Mouse (Mus musculus): ENCODE measurements around the gene Ntn5. TPM values are rescaled to one million over a fixed set of nuclear protein-coding genes. Genes with fewer than 3 reads are reported as not detected.

The Ntn5 gene
- 0.84 and 0.94 TPM in 2 replicates for polyA plus RNA-seq (2015; fragmentation: Nextera tagmentation; extraction: Ambion mirVana)

DNA sequence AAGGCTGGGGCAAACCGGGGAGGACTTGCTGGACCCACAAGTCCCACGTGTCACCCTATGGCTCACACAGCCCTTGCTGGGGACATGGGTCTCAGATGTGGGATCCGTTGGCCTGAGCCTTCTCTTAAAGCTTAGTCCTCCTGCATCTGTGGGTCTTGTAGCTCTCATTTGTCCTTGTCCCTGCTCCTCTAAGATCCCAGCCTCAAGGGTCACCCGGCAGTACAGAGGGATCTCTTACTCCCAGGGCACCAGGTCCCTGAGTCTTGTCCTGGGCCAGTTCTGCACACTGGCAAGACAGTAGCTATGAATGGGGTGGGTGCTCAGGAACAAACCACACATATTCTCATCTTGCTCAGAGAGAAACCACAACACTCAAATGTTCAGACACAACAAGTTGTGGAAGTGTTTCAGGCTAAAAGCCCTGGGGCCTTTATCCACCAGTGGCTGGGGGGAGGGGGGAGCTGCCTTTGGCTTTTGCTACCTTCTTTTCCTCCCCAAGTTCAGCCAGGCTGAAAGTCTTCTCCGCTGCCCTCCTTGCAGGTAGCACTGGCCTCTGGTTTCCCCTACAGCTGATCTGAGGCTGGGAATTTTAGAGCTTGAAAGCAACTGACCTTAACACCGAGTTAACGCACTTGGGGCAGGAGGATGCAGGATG lies at the start of gene Ntn5:
TSS of gene Ntn5 (plus strand) at position 627 of the 655 bp plus-strand sequence.
- Histone ChIP-seq H3K27me3 (replicated peaks; ENCODE audit: control insufficient read depth, insufficient read depth, low read length) (no peaks in the 10 kb centered on the region), H3K4me2 (ENCODE audit: low read length) (no peak within 1 kb of the TSS), H3K9me3 (ENCODE audit: control insufficient read depth, low read length) (no peaks in the 10 kb centered on the region), H3K36me3 (ENCODE audit: control insufficient read depth, insufficient read depth, low read length) (no peaks in the 10 kb centered on the region), H3K9ac (ENCODE audit: low read depth, low read length) (no peak within 1 kb of the TSS; the same call in none of the 2 replicates), H3K4me1 (ENCODE audit: control insufficient read depth, insufficient read depth, low read depth, low read length) (peaks cover 4% of the 10 kb centered on the region; the same call in 1 of the 2 replicates), H3K27ac (ENCODE audit: low read depth, low read length) (no peak within 1 kb of the TSS; the same call in 1 of the 2 replicates), H3K4me3 (ENCODE audit: low read length) (no peak within 1 kb of the TSS)
- no peak for ATAC-seq
- WGBS: 80% methylated on average over 7 of the region's 7 CpGs

GRCm38 (mm10) chr7:45634946-45635681 lies 48.7 kb upstream of the Ntn5 start:
- 88% methylated on average over 11 of the region's 11 CpGs for WGBS
- Histone ChIP-seq H3K4me1 (ENCODE audit: control insufficient read depth, insufficient read depth, low read depth, low read length) (peaks cover 11% of the 10 kb centered on the region), H3K9me3 (ENCODE audit: control insufficient read depth, low read length) (no peaks in the 10 kb centered on the region), H3K36me3 (ENCODE audit: control insufficient read depth, insufficient read depth, low read length) (peaks cover 7% of the 10 kb centered on the region), H3K4me2 (ENCODE audit: low read length) (no peak overlapping the region), H3K27me3 (replicated peaks; ENCODE audit: control insufficient read depth, insufficient read depth, low read length) (0 out of 2 replicates have a peak, but pooled peaks cover 2% of the 10 kb centered on the region), H3K9ac (ENCODE audit: low read depth, low read length) (no peak overlapping the region), H3K27ac (ENCODE audit: low read depth, low read length) (no peak overlapping the region), H3K4me3 (ENCODE audit: low read length) (no peak overlapping the region)
- no peak for ATAC-seq

- Histone ChIP-seq H3K4me2 (ENCODE audit: low read length) (no peak overlapping the region), H3K27me3 (replicated peaks; ENCODE audit: control insufficient read depth, insufficient read depth, low read length) (0 out of 2 replicates have a peak, but pooled peaks cover 2% of the 10 kb centered on the region), H3K27ac (ENCODE audit: low read depth, low read length) (no peak overlapping the region), H3K9me3 (ENCODE audit: control insufficient read depth, low read length) (no peaks in the 10 kb centered on the region), H3K9ac (ENCODE audit: low read depth, low read length) (no peak overlapping the region), H3K36me3 (ENCODE audit: control insufficient read depth, insufficient read depth, low read length) (peaks cover 7% of the 10 kb centered on the region), H3K4me1 (ENCODE audit: control insufficient read depth, insufficient read depth, low read depth, low read length) (peaks cover 14% of the 10 kb centered on the region), H3K4me3 (ENCODE audit: low read length) (no peak overlapping the region)
- WGBS: 83% methylated on average over 15 of the region's 15 CpGs
- no peak for ATAC-seq
These were observed 47.8 kb upstream of the Ntn5 start for GRCm38 (mm10) chr7:45635711-45636688.

DNA sequence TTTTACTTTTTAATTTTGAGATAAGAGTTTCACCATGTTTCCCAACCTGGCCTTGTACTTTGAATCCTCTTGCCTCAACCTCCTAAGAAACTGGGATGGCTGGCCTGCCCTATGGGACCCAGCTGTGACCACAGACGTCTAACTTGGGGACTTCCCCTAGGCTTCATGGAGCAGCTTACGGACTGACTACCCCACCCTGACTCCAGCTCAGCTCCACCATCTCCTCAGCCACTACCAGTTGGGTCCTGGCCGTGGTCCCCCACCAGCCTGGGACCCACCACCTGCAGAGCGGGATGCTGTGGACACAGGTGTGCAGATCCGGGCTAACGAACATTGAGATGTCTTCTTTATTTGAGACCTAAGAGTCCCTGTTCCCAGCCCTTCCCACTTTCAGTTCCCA lies 46.1 kb upstream of the Ntn5 start:
- Histone ChIP-seq H3K4me1 (ENCODE audit: control insufficient read depth, insufficient read depth, low read depth, low read length) (peaks cover 15% of the 10 kb centered on the region), H3K4me3 (ENCODE audit: low read length) (no peak overlapping the region), H3K4me2 (ENCODE audit: low read length) (peak overlapping the region; percentile 68), H3K9ac (ENCODE audit: low read depth, low read length) (no peak overlapping the region), H3K27me3 (replicated peaks; ENCODE audit: control insufficient read depth, insufficient read depth, low read length) (no peaks in the 10 kb centered on the region), H3K9me3 (ENCODE audit: control insufficient read depth, low read length) (no peaks in the 10 kb centered on the region), H3K36me3 (ENCODE audit: control insufficient read depth, insufficient read depth, low read length) (peaks cover 7% of the 10 kb centered on the region), H3K27ac (ENCODE audit: low read depth, low read length) (no peak overlapping the region)
- 98% methylated on average over 6 of the region's 6 CpGs for WGBS
- no peak for ATAC-seq

GRCm38 (mm10) chr7:45638623-45639401 lies 45.0 kb upstream of the Ntn5 start:
- peak; percentile 89 for ATAC-seq
- 18% methylated on average over 29 of the region's 29 CpGs for WGBS
- Histone ChIP-seq H3K9ac (ENCODE audit: low read depth, low read length) (peak overlapping the region; percentile 52; the same call in 1 of the 2 replicates), H3K27ac (ENCODE audit: low read depth, low read length) (no peak overlapping the region), H3K4me2 (ENCODE audit: low read length) (peak overlapping the region; percentile 68), H3K4me1 (ENCODE audit: control insufficient read depth, insufficient read depth, low read depth, low read length) (peaks cover 18% of the 10 kb centered on the region), H3K4me3 (ENCODE audit: low read length) (peak overlapping the region; percentile 40), H3K27me3 (replicated peaks; ENCODE audit: control insufficient read depth, insufficient read depth, low read length) (no peaks in the 10 kb centered on the region), H3K36me3 (ENCODE audit: control insufficient read depth, insufficient read depth, low read length) (peaks cover 7% of the 10 kb centered on the region), H3K9me3 (ENCODE audit: control insufficient read depth, low read length) (no peaks in the 10 kb centered on the region)

- H3K36me3 ChIP-seq (ENCODE audit: control insufficient read depth, insufficient read depth, low read length): peaks cover 7% of the 10 kb centered on the region
- no peak within 1 kb of the TSS for H3K27ac ChIP-seq (ENCODE audit: low read depth, low read length)
- WGBS: 23% methylated on average over 19 of the region's 19 CpGs
- H3K27me3 ChIP-seq (replicated peaks; ENCODE audit: control insufficient read depth, insufficient read depth, low read length): no peaks in the 10 kb centered on the region
- no peak within 1 kb of the TSS for H3K4me3 ChIP-seq (ENCODE audit: low read length)
- no peak within 1 kb of the TSS for H3K9ac ChIP-seq (ENCODE audit: low read depth, low read length)
- peaks cover 18% of the 10 kb centered on the region for H3K4me1 ChIP-seq (ENCODE audit: control insufficient read depth, insufficient read depth, low read depth, low read length)
- H3K4me2 ChIP-seq (ENCODE audit: low read length): no peak within 1 kb of the TSS
- no peaks in the 10 kb centered on the region for H3K9me3 ChIP-seq (ENCODE audit: control insufficient read depth, low read length)
- ATAC-seq: no peak
These were observed 44.2 kb upstream of the Ntn5 start, which contains the start of gene Mamstr for GRCm38 (mm10) chr7:45639561-45640027. Gene Mamstr (plus strand): TSS chr7:45639977.

GRCm38 (mm10) chr7:45640191-45640957 lies 43.4 kb upstream of the Ntn5 start:
- Histone ChIP-seq H3K4me1 (ENCODE audit: control insufficient read depth, insufficient read depth, low read depth, low read length) (peaks cover 18% of the 10 kb centered on the region), H3K27ac (ENCODE audit: low read depth, low read length) (no peak overlapping the region)
- WGBS: 72% methylated on average over 19 of the region's 19 CpGs

More at GRCm38 (mm10) chr7:45640191-45640957, 43.4 kb upstream of the Ntn5 start:
- H3K36me3 ChIP-seq (ENCODE audit: control insufficient read depth, insufficient read depth, low read length): peaks cover 7% of the 10 kb centered on the region
- H3K9ac ChIP-seq (ENCODE audit: low read depth, low read length): no peak overlapping the region
- ATAC-seq: no peak
- no peak overlapping the region for H3K4me2 ChIP-seq (ENCODE audit: low read length)
- no peak overlapping the region for H3K4me3 ChIP-seq (ENCODE audit: low read length)
- no peaks in the 10 kb centered on the region for H3K27me3 ChIP-seq (replicated peaks; ENCODE audit: control insufficient read depth, insufficient read depth, low read length)
- H3K9me3 ChIP-seq (ENCODE audit: control insufficient read depth, low read length): no peaks in the 10 kb centered on the region
